Mouse (Mus musculus) spleen, adult 2 months (tissue): Measurements from ENCODE around the gene Fstl1. TPM values are rescaled to one million over a fixed set of nuclear protein-coding genes. Genes with fewer than 3 reads are reported as not detected.

Experiments used
- DNase-seq, 2 experiments: peaks; one replicate each; pipeline versions ENCODE4 v3.0.0 to v3.0.0-alpha.2; 2012 to 2021; ENCODE audit warnings: low spot score in 2 of 2, low read depth in 1 of 2
- H3K27ac ChIP-seq: fragments of 200-500 bp; 2 replicates; pipeline ENCODE4 v1.5.1; 2012; ENCODE audit warnings: low read length, inconsistent platforms; ENCODE audit not compliant: insufficient read depth
- H3K27me3 ChIP-seq: fragments of 200-500 bp; 2 replicates; pipeline ENCODE4 v1.6.1; 2012; ENCODE audit warnings: mild to moderate bottlenecking, moderate library complexity, low read length, inconsistent platforms; ENCODE audit not compliant: control insufficient read depth, insufficient read depth
- H3K36me3 ChIP-seq: fragments of 200-500 bp; 2 replicates; pipeline ENCODE4 v1.6.1; 2012; ENCODE audit warnings: mild to moderate bottlenecking, low read length, inconsistent platforms; ENCODE audit not compliant: control insufficient read depth, insufficient read depth
- H3K4me1 ChIP-seq: fragments of 200-500 bp; 2 replicates; pipeline ENCODE4 v1.6.1; 2011; ENCODE audit warnings: inconsistent platforms; ENCODE audit not compliant: control insufficient read depth, insufficient read depth, insufficient read length
- H3K4me3 ChIP-seq: fragments of 200-500 bp; 2 replicates; pipeline ENCODE4 v1.5.1; 2011; ENCODE audit warnings: mild to moderate bottlenecking, inconsistent platforms; ENCODE audit not compliant: insufficient read depth, insufficient read length; ENCODE audit errors: extremely low read depth
- CTCF ChIP-seq: fragments of 200-500 bp; IDR thresholded peaks from 2 replicates; pipeline ENCODE4 v1.5.1; 2011; ENCODE audit warnings: mild to moderate bottlenecking, inconsistent platforms; ENCODE audit not compliant: insufficient read depth, insufficient read length, insufficient replicate concordance; ENCODE audit errors: extremely low read depth
- POLR2A ChIP-seq: fragments of 200-500 bp; IDR thresholded peaks from 2 replicates; pipeline ENCODE4 v1.6.1; 2011; ENCODE audit warnings: low read depth, low read length, inconsistent platforms
- WGBS: fragments of 180-500 bp; shearing (Covaris S2); methylation state at CpG from one replicate; pipeline ENCODE4 v1.1.7; 2018; 5-methylcytosine and 5-hydroxymethylcytosine counted together
- polyA plus RNA-seq: library from polyadenylated mRNA; depleted of rRNA; stranded (reverse); fragments of >200 nt; gene quantifications from 2 replicates; pipeline ENCODE4 v1.2.3, GENCODE M21; 2012

Fstl1 gene
- polyA plus RNA-seq, 1 experiment = 10.3 TPM

DNA sequence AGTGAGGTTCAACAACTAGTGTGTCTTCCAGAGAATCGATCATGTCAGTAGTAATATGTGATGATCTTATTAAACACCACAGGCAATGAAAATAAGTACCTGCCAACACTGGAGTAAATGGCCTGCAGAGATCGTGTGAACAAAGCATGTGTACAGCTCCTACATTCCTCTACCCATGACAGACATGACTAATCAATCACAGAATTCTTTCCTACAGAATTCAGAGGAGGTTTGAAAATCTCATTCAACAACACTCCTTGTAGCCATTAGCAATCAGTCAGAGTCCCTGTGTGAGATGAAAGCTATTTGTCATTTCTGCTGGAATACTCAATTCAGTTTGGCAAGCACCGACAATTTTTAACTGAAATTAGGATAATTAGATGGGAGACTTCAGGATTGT lies 7.9 kb downstream of the Fstl1 start:
- DNase-seq = no peak
- WGBS = 86% methylated on average over 3 of the region's 3 CpGs
- H3K36me3 ChIP-seq = no peaks in the 10 kb centered on the region
- no peaks in the 10 kb centered on the region for H3K4me1 ChIP-seq
- TF ChIP-seq CTCF = no peak
- no peak for TF ChIP-seq POLR2A
- H3K27me3 ChIP-seq = no peaks in the 10 kb centered on the region
- H3K4me3 ChIP-seq = no peak overlapping the region
- H3K27ac ChIP-seq = no peak overlapping the region

DNA sequence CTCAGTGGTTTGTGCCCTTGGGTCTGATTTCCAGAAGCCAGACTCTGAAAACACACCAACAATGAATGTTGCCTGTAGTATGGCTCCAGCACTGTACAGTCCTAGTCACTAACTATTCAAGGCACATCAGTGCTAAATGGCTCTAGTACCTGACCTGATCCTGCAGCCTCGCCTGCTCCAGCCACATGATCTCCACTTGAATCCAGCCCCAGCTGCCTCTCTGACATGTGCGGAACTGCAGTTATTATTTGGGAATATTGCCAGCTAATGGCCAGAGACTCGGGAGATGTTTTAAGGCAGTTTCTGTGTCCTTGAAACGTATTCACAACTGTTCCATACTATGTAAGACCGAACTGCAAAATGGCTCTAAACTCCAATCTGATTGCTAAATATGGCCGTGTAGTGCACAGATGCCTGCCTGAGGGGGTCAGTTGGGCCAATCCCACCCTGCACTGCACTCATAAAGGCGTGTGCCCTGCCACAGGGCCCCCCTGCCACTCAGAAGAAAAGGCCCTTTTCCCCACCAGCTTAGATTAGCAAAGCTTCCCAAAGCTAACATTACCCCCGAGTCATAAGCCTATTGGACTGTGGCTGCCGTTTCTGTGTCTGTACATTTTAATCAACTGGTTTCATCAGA lies 11.0 kb downstream of the Fstl1 start:
- DNase-seq = no peak
- Histone ChIP-seq H3K27me3 (no peaks in the 10 kb centered on the region), H3K4me1 (no peaks in the 10 kb centered on the region), H3K4me3 (no peak overlapping the region), H3K36me3 (no peaks in the 10 kb centered on the region), H3K27ac (no peak overlapping the region)
- WGBS = 70% methylated on average over 9 of the region's 9 CpGs
- TF ChIP-seq CTCF = no peak
- TF ChIP-seq POLR2A = no peak

DNA sequence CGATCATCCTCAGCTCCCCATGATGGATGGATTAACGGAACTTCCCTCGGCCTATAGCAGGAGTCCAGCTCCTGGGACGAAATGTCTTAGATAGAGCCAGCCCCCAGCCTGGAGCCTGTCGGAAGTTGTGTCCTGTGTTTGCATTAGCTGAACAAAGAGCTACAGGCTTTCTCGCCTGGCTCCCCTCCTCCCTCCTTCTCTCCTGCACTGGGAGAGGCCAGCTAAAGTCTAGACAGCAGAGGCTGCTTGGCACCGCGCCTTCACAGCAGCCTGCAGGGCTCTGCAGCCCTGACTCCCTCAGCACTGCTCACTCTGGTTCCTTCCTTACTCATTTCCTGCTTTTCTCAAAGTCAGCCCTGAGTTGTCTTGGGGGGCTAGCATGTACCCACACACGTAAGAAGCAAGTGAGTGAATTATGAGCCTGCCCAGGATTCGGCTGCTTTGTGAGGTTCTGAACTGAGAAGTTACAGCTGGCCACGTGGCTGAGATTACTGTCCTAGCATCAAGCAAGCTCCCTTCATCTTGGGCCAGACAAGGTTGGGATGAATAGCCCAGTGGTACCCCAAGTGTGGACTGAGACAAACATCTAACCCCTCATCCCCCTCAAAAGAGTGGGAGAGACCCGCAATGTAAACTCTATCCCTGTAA lies 11.8 kb downstream of the Fstl1 start:
- H3K36me3 ChIP-seq = no peaks in the 10 kb centered on the region
- no peaks in the 10 kb centered on the region for H3K27me3 ChIP-seq
- WGBS = 42% methylated on average over 12 of the region's 12 CpGs
- peak overlapping the region; percentile 21; the same call in 1 of the 2 replicates for H3K27ac ChIP-seq
- H3K4me3 ChIP-seq = no peak overlapping the region
- DNase-seq = no peak
- TF ChIP-seq CTCF = no peak
- TF ChIP-seq POLR2A = no peak
- H3K4me1 ChIP-seq = no peaks in the 10 kb centered on the region

DNA sequence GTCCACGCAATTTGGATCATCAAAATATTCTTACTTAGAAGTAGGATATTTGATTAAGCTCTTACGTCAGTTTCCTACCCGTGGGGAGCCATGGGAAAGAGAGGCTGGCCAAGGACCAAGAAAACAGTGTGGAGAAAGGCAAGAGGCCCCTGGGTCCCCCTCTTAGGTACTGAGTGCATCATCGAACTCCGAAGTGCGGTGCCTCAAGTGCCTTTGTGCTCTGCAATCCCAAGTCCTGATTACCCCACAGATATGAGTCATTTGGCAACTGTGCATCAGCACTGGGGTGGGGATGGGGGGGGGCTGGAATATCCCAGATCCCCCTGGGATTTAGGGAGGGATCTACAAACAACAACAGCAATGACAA lies 12.3 kb downstream of the Fstl1 start:
- no peak overlapping the region for H3K27ac ChIP-seq
- no peak overlapping the region for H3K4me3 ChIP-seq
- H3K27me3 ChIP-seq = no peaks in the 10 kb centered on the region
- no peaks in the 10 kb centered on the region for H3K4me1 ChIP-seq
- TF ChIP-seq CTCF (no peak), POLR2A (no peak)
- H3K36me3 ChIP-seq = no peaks in the 10 kb centered on the region
- no peak for DNase-seq
- 83% methylated on average over 6 of the region's 6 CpGs for WGBS

DNA sequence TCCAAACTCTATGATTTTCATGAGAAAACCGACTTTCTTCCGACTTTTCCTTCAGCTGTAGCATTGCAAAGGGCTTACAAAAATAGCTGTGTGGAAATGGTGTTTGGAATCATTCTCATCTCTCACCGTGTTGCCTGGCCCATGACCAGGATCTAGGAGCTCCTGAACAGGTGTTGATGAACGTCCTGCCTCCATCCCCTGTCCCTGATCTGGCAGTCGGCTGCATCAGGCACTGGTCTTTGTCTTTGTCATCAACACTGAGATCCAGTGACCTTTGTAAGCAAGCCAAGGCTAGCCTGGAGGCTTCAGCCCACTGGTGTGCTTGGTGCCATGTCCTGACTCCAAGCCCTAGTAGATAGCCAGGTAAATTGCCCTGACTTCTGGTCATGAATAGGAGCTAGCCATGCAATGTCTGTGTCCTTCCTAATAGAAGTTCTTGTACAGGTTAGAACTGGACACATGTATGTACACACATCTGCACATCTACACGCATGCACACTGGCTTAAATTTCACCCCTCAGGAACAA lies 12.8 kb downstream of the Fstl1 start:
- WGBS = 85% methylated on average over 6 of the region's 6 CpGs

DNA sequence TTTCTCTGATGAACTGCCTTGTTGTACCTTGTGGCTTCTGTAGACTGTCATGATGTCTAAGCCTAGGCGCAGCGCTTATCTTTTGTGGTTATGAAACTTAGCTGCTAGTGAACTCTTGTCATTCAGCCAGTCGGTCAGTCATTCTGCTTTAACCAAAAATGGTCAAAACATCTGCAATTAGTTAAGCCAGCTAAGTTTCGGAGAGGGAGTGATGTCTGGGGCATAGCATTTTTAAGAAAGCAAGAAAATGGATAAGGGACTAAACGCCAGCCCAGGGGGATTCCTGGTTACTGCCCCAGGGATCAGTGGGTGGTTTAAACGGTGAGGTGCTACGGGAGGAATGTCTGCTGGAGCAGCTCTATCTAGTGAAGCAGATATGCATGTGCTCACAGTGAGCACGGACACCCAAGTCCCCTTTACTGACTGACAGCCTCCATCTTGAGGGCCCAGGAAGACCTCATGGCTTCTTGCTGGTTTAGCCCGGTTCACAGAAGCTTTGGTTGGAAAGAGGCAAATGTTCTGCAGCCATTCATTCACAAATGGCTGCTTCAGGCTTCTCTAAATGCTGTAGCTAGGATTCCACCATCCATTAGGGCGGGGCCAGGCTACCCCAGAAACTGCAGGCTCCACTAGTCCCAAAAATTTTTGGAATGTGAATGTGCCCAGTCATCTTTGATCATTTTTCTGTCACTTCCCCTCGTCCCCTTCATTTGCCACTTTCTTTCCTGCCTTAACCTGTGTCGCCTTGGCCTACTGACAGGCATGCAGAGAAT lies 13.5 kb downstream of the Fstl1 start:
- DNase-seq = no peak
- TF ChIP-seq POLR2A (no peak), CTCF (no peak)
- 79% methylated on average over 12 of the region's 12 CpGs for WGBS
- Histone ChIP-seq H3K4me1 (no peaks in the 10 kb centered on the region), H3K36me3 (no peaks in the 10 kb centered on the region), H3K27ac (peak overlapping the region; percentile 47; the same call in 1 of the 2 replicates), H3K27me3 (no peaks in the 10 kb centered on the region), H3K4me3 (no peak overlapping the region)

More for the DNA sequence above, 12.8 kb downstream of the Fstl1 start:
- DNase-seq = no peak
- H3K36me3 ChIP-seq = no peaks in the 10 kb centered on the region
- H3K27ac ChIP-seq = no peak overlapping the region; the same call in 1 of the 2 replicates
- TF ChIP-seq POLR2A = no peak
- no peak for TF ChIP-seq CTCF
- no peak overlapping the region for H3K4me3 ChIP-seq
- H3K27me3 ChIP-seq = no peaks in the 10 kb centered on the region
- H3K4me1 ChIP-seq = no peaks in the 10 kb centered on the region
